Mouse (Mus musculus) kidney, postnatal 10 days (tissue): ENCODE data around the gene 4932438H23Rik.
"Not testable (repeated sequence)": the region's sequence is repeated elsewhere in the genome, so short reads cannot be mapped to it uniquely, and the experiment has no call there.

Experiments used
- DNase-seq: peaks from one replicate; pipeline ENCODE4 v3.0.0; 2021; ENCODE audit warnings: mixed read lengths

Gene 4932438H23Rik

GRCm38 (mm10) chr16:91097858-91098257, 2.9 kb upstream of the 4932438H23Rik start:
- DNase-seq: no peak

GRCm38 (mm10) chr16:91096984-91097506, 2.1 kb upstream of the 4932438H23Rik start:
- no peak for DNase-seq

GRCm38 (mm10) chr16:91096016-91096415, 1.1 kb upstream of the 4932438H23Rik start:
- no peak for DNase-seq

GRCm38 (mm10) chr16:91086642-91087306, 8.1 kb downstream of the 4932438H23Rik start:
- no peak for DNase-seq

GRCm38 (mm10) chr16:91085239-91085825, 9.6 kb downstream of the 4932438H23Rik start:
- no peak for DNase-seq

- no peak for DNase-seq
Measured at GRCm38 (mm10) chr16:91084307-91085238, 10.3 kb downstream of the 4932438H23Rik start.

- DNase-seq: no peak
Measured at GRCm38 (mm10) chr16:91083002-91083646, 11.8 kb downstream of the 4932438H23Rik start.

GRCm38 (mm10) chr16:91081508-91081907, 13.4 kb downstream of the 4932438H23Rik start:
- DNase-seq: peak; percentile 78

GRCm38 (mm10) chr16:91076180-91076579, 18.7 kb downstream of the 4932438H23Rik start:
- peak; percentile 48 for DNase-seq

- DNase-seq: not testable (repeated sequence)
Measured at GRCm38 (mm10) chr16:91075423-91075822, 19.5 kb downstream of the 4932438H23Rik start.

GRCm38 (mm10) chr16:91073163-91073892, 21.6 kb downstream of the 4932438H23Rik start:
- peak; percentile 94 for DNase-seq

GRCm38 (mm10) chr16:91072256-91072655, 22.7 kb downstream of the 4932438H23Rik start:
- no peak for DNase-seq

GRCm38 (mm10) chr16:91068969-91069368, 26.0 kb downstream of the 4932438H23Rik start:
- DNase-seq: peak; percentile 56

GRCm38 (mm10) chr16:91067122-91067521, 27.8 kb downstream of the 4932438H23Rik start:
- DNase-seq: no peak

- DNase-seq: no peak
Measured at GRCm38 (mm10) chr16:91064583-91065365, 30.1 kb downstream of the 4932438H23Rik start.

GRCm38 (mm10) chr16:91063786-91064185, 31.1 kb downstream of the 4932438H23Rik start:
- no peak for DNase-seq

- no peak for DNase-seq
Measured at GRCm38 (mm10) chr16:91061531-91062318, 33.2 kb downstream of the 4932438H23Rik start.

- DNase-seq: no peak
Measured at GRCm38 (mm10) chr16:91057741-91058140, 37.2 kb downstream of the 4932438H23Rik start.

- no peak for DNase-seq
Measured at GRCm38 (mm10) chr16:91057261-91057660, 37.7 kb downstream of the 4932438H23Rik start.
